Mouse (Mus musculus) bone marrow macrophage, adult 2 months (primary cell): ENCODE data around the gene Cul4a. TPM values are rescaled to one million over a fixed set of nuclear protein-coding genes. Genes with fewer than 3 reads are reported as not detected.

ENCODE experiments used
- H3K27ac ChIP-seq: 2 replicates; pipeline ENCODE4 v1.5.1; 2012; ENCODE audit warnings: low read depth, low read length; ENCODE audit not compliant: insufficient read depth
- H3K4me1 ChIP-seq: 2 replicates; pipeline ENCODE4 v1.6.1; 2012; ENCODE audit warnings: low read length; ENCODE audit not compliant: control insufficient read depth, insufficient read depth
- H3K4me3 ChIP-seq: 2 replicates; pipeline ENCODE4 v1.5.1; 2012; ENCODE audit warnings: mild to moderate bottlenecking, low read length, moderate library complexity; ENCODE audit not compliant: insufficient read depth
- CTCF ChIP-seq: IDR thresholded peaks from 2 replicates; pipeline ENCODE4 v1.5.1; 2012; ENCODE audit warnings: low read depth, mild to moderate bottlenecking, low read length, moderate library complexity
- POLR2A ChIP-seq: IDR thresholded peaks from 2 replicates; pipeline ENCODE4 v1.6.1; 2012; ENCODE audit warnings: mild to moderate bottlenecking, low read depth, low read length, borderline replicate concordance
- polyA plus RNA-seq: library from polyadenylated mRNA; stranded (reverse); fragments of >200 nt; gene quantifications from 2 replicates; pipeline ENCODE4 v1.2.4, GENCODE M21; 2012; ENCODE audit not compliant: missing spikeins, insufficient read depth, insufficient read length

Gene Cul4a
- polyA plus RNA-seq, 1 experiment: 44.0 TPM

- H3K4me1 ChIP-seq: peaks cover 65% of the 10 kb centered on the region
These were observed 54.0 kb downstream of the Cul4a start for GRCm38 (mm10) chr8:13159377-13159881.

GRCm38 (mm10) chr8:13160691-13161090 lies 55.3 kb downstream of the Cul4a start:
- peak overlapping the region; percentile 90 for H3K27ac ChIP-seq
- H3K4me1 ChIP-seq: peaks cover 65% of the 10 kb centered on the region
- TF ChIP-seq POLR2A (no peak), CTCF (no peak)
- H3K4me3 ChIP-seq: peak overlapping the region; percentile 99

More at GRCm38 (mm10) chr8:13159377-13159881, 54.0 kb downstream of the Cul4a start:
- no peak for TF ChIP-seq POLR2A
- no peak for TF ChIP-seq CTCF
- Histone ChIP-seq H3K27ac (peak overlapping the region; percentile 90), H3K4me3 (peak overlapping the region; percentile 99)

GRCm38 (mm10) chr8:13162098-13162497 lies 56.7 kb downstream of the Cul4a start:
- Histone ChIP-seq H3K4me1 (peaks cover 51% of the 10 kb centered on the region), H3K4me3 (peak overlapping the region; percentile 51), H3K27ac (no peak overlapping the region)
- TF ChIP-seq CTCF (no peak), POLR2A (no peak)

GRCm38 (mm10) chr8:13163563-13163962 lies 58.1 kb downstream of the Cul4a start:
- H3K4me1 ChIP-seq: peaks cover 43% of the 10 kb centered on the region
- no peak for TF ChIP-seq POLR2A
- no peak for TF ChIP-seq CTCF
- no peak overlapping the region for H3K27ac ChIP-seq
- no peak overlapping the region for H3K4me3 ChIP-seq

- no peak for TF ChIP-seq CTCF
- no peak for TF ChIP-seq POLR2A
- Histone ChIP-seq H3K4me3 (no peak overlapping the region), H3K4me1 (peaks cover 44% of the 10 kb centered on the region), H3K27ac (no peak overlapping the region)
These were observed 58.9 kb downstream of the Cul4a start for GRCm38 (mm10) chr8:13164361-13164760.

- peaks cover 17% of the 10 kb centered on the region for H3K4me1 ChIP-seq
- H3K4me3 ChIP-seq: no peak overlapping the region
- TF ChIP-seq CTCF (no peak), POLR2A (no peak)
- no peak overlapping the region for H3K27ac ChIP-seq
These were observed 65.1 kb downstream of the Cul4a start for GRCm38 (mm10) chr8:13170510-13170909.

GRCm38 (mm10) chr8:13174305-13174704 lies 68.9 kb downstream of the Cul4a start:
- H3K4me3 ChIP-seq: no peak overlapping the region
- H3K4me1 ChIP-seq: peaks cover 5% of the 10 kb centered on the region
- no peak overlapping the region for H3K27ac ChIP-seq
- TF ChIP-seq POLR2A: no peak
- no peak for TF ChIP-seq CTCF

- Histone ChIP-seq H3K4me1 (peaks cover 5% of the 10 kb centered on the region), H3K27ac (no peak overlapping the region), H3K4me3 (no peak overlapping the region)
- TF ChIP-seq CTCF (no peak), POLR2A (no peak)
These were observed 69.4 kb downstream of the Cul4a start for GRCm38 (mm10) chr8:13174811-13175210.

- Histone ChIP-seq H3K27ac (no peak overlapping the region), H3K4me3 (no peak overlapping the region), H3K4me1 (no peaks in the 10 kb centered on the region)
- no peak for TF ChIP-seq CTCF
- no peak for TF ChIP-seq POLR2A
These were observed 70.2 kb downstream of the Cul4a start for GRCm38 (mm10) chr8:13175650-13176049.

GRCm38 (mm10) chr8:13177173-13177852 lies 71.9 kb downstream of the Cul4a start:
- Histone ChIP-seq H3K27ac (no peak overlapping the region), H3K4me3 (no peak overlapping the region), H3K4me1 (no peaks in the 10 kb centered on the region)
- no peak for TF ChIP-seq CTCF
- TF ChIP-seq POLR2A: no peak

- TF ChIP-seq CTCF (no peak), POLR2A (no peak)
- Histone ChIP-seq H3K27ac (no peak overlapping the region), H3K4me1 (no peaks in the 10 kb centered on the region), H3K4me3 (no peak overlapping the region)
These were observed 72.7 kb downstream of the Cul4a start for GRCm38 (mm10) chr8:13178137-13178536.

- TF ChIP-seq POLR2A (no peak), CTCF (no peak)
- Histone ChIP-seq H3K4me1 (no peaks in the 10 kb centered on the region), H3K27ac (no peak overlapping the region), H3K4me3 (no peak overlapping the region)
These were observed 74.1 kb downstream of the Cul4a start for GRCm38 (mm10) chr8:13179482-13179881.
